Mouse (Mus musculus): Measurements from ENCODE around the gene Ccnk.

DNA sequence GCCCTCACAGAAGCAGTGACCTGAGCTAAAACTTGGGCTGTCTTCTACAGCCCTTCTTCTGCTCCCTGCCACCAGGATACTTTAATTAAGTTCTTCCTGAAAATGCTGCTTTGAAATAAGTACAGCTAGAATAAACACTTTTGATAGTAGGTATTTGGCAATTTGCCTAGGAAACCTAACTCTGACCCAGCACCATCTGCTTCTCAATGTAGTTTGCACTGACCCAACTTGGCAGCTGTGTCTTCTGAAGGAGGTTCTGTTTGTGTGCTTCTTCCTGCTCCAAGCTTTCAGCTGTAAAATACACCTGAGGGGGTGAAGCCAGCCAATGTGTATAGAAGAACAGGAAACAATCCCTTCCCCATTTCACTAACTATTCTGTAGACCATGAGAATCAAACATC, 8.0 kb upstream of the Ccnk start:
- TF ChIP-seq CTCF (IDR thresholded peaks at IDR 0.05; ENCODE audit: extremely low read depth, insufficient read depth, insufficient read length, insufficient replicate concordance) (no peak), POLR2A (IDR thresholded peaks at IDR 0.05; ENCODE audit: low read depth, low read length) (no peak)
